Mouse (Mus musculus): Measurements from ENCODE around the gene 2310061I04Rik. TPM values are rescaled to one million over a fixed set of nuclear protein-coding genes. Genes with fewer than 3 reads are reported as not detected.
A peak's percentile ranks its signal among the peaks of the same experiment; 100 is the strongest.

2310061I04Rik gene
- polyA plus RNA-seq, 1 experiment, result 29.0 TPM

DNA sequence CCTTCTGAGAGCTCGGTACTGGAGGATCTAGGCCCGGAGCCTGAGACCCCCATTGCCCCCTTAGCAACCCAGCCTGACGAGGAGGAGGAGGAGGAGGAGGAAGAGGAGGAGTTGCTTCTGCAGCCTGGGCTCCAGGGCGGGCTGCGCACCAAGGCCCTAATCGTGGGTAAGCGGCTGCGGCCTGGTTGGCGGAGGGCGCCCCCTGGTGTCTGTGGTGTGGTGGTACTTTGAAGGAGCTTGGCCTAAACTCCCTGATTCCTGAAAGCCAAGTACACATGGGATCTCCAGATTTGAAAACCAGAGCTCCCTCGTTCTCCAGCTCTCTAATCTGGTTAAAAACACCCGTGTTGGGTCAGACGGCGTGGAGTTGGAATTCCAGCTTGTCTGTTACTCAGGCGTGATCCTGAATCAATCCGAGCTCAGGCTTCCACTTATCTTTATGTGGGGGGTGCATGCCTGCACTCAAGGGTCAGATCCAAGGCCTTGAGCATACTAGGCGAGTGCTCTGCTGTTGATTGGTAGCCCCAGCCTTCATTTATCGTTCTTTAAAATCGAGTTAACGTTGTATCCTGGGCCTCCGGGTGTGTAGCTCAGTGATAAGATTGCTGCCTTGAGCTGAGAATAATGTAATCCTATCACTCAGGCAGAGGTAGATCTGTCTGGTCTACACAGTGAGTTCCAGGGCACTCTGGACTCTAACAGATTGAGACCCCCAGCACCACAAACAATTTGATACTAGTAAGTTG is 23.3 kb downstream of the 2310061I04Rik start:
- H3K4me1 ChIP-seq (ENCODE audit: control insufficient read depth, insufficient read depth, low read length), result peaks cover 12% of the 10 kb centered on the region
- peak overlapping the region; percentile 22 for H3K4me3 ChIP-seq (ENCODE audit: insufficient read depth, low read length)
- H3K27ac ChIP-seq (ENCODE audit: insufficient read depth, low read length), result peak overlapping the region; percentile 58
- no peak for TF ChIP-seq POLR2A (IDR thresholded peaks at IDR 0.05; ENCODE audit: low read depth, low read length)
- TF ChIP-seq CTCF (IDR thresholded peaks at IDR 0.05; ENCODE audit: borderline replicate concordance, insufficient read depth, low read length), result peak; percentile 86

DNA sequence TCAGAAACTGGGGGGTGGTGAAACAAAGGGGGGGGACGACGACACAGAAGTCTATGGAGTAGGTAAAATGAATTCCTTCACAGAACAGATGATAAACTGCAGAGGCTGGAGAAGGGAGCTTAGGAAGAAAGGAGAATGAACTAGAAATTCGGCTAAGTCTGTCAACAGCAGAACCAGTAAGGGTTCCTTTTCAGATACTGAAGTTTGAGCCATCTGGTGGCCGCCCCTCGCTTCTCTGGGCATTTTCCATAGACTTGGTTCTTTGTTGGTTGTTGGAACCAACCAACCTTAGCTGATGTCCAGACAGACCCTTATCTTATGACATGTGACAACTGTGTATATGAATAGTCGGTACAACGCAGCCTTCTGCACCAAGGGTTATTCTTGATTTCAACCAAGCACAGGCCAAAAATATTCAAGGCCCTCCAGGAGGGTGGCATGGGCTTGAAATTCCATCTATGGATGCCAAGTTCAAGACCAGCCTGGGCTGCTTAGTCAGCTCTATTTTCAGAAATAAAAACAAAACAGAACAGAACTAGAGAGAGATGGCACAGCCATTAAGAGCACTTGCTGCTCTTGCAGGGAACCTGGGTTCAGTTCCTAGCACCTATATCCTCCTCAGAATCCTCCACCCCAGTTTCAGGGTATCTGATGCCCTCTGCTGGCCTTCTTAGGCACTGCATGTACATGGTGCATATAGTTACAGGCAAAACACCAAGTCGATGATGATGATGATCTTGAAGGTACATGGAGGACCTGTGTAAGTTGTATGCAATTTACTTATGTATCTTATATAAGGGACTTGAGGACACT is 26.1 kb downstream of the 2310061I04Rik start:
- Histone ChIP-seq H3K4me1 (ENCODE audit: control insufficient read depth, insufficient read depth, low read length) (peaks cover 12% of the 10 kb centered on the region), H3K4me3 (ENCODE audit: insufficient read depth, low read length) (peak overlapping the region; percentile 24), H3K27ac (ENCODE audit: insufficient read depth, low read length) (peak overlapping the region; percentile 97)
- TF ChIP-seq CTCF (IDR thresholded peaks at IDR 0.05; ENCODE audit: borderline replicate concordance, insufficient read depth, low read length), result no peak
- peak; percentile 15; the same call in 1 of the 2 replicates for TF ChIP-seq POLR2A (IDR thresholded peaks at IDR 0.05; ENCODE audit: low read depth, low read length)

DNA sequence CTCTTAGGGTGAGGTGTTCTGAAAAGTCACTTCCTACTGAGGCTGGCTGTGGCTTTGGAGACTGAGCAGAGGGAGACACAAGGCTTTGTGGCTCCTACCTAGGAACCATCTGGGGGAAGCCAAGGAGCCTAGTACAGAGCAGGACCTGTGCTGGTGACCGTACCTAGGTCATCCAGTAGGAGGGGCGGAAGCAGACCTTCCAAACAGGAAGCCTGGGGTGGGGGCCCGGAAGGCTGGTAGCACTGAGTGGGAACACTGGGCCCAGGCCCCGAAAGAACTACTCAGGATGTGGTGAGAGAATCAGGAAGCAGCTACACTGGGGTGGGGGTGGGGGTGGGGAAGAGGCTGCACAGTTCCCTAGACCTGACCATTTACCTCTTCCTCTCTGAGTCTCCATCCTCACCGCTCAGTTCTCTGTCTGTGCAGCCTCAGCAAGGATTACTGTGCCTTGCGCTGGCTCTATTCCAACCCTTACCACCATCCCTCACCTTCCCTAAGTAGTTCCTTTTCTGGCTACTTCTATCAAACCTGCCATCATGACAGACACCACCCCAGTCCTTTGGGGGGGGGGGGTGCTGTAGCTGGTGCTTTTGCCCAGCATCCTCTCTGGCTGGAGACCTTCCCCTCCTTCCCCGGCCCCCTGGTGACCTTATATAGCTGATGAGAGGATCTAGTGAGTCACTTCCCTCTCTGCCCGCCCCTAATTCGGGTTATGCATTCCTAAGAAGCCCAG is 26.9 kb downstream of the 2310061I04Rik start:
- Histone ChIP-seq H3K4me1 (ENCODE audit: control insufficient read depth, insufficient read depth, low read length) (peaks cover 12% of the 10 kb centered on the region), H3K4me3 (ENCODE audit: insufficient read depth, low read length) (peak overlapping the region; percentile 95), H3K27ac (ENCODE audit: insufficient read depth, low read length) (peak overlapping the region; percentile 97)
- TF ChIP-seq POLR2A (IDR thresholded peaks at IDR 0.05; ENCODE audit: low read depth, low read length) (peak; percentile 49), CTCF (IDR thresholded peaks at IDR 0.05; ENCODE audit: borderline replicate concordance, insufficient read depth, low read length) (no peak)

DNA sequence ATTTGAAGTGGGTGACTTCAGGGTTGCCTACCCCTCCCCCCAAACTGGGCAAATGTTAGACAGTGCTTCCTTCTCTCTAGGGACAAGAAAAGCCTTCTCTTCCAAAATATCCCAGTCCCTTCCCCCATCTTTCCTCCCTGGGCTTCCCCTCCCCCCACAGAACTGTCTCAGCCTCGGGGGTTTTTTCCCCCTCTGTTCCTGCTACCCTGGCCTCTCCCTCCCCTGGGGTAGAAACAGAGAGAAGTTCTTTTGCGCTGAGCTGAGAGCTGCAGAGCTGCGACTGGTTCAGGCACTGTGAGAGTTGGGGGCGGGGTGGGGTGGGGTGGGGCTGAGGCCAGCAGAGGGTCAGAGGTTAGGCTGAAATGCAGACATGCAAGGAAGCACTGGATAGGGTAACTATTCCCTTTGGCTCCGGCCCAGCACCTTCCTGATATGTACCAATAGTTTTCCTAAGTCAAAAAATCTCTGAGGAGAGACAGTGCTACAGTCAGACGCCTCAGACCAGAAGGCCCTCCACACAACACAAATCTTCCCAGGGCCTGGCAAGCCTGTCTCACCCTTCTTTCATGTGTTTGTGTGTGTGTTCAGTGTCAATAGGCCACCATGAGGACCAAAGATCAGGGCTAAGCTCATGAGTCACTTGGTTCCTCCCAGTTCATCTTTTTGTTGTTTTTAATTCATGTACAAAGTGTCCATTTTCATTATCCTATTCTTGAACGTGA is 27.7 kb downstream of the 2310061I04Rik start:
- no peak; the same call in none of the 2 replicates for TF ChIP-seq POLR2A (IDR thresholded peaks at IDR 0.05; ENCODE audit: low read depth, low read length)
- TF ChIP-seq CTCF (IDR thresholded peaks at IDR 0.05; ENCODE audit: borderline replicate concordance, insufficient read depth, low read length), result no peak
- Histone ChIP-seq H3K27ac (ENCODE audit: insufficient read depth, low read length) (peak overlapping the region; percentile 97), H3K4me1 (ENCODE audit: control insufficient read depth, insufficient read depth, low read length) (peaks cover 17% of the 10 kb centered on the region), H3K4me3 (ENCODE audit: insufficient read depth, low read length) (peak overlapping the region; percentile 95)

DNA sequence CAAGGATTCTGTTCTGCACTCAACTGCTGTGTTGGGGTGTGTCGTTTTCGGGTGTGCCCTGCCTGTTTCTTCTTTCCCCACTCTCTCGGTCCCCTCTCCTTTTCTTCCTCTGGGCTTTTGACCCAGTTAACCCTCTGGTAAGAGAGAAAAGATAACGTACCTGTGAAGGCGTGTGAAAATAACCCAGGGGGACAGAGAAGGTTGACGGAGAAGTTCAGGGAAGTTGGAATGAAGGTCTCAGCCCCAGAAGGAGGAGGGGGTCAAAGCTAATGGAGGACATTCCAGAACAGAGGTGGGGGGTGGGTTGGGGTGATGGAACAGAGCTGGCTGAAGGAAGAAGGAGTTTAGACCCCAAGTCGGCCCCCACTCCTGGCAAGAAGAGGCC is 28.3 kb downstream of the 2310061I04Rik start:
- Histone ChIP-seq H3K4me1 (ENCODE audit: control insufficient read depth, insufficient read depth, low read length) (peaks cover 16% of the 10 kb centered on the region), H3K27ac (ENCODE audit: insufficient read depth, low read length) (peak overlapping the region; percentile 97), H3K4me3 (ENCODE audit: insufficient read depth, low read length) (peak overlapping the region; percentile 95)
- TF ChIP-seq CTCF (IDR thresholded peaks at IDR 0.05; ENCODE audit: borderline replicate concordance, insufficient read depth, low read length) (no peak), POLR2A (IDR thresholded peaks at IDR 0.05; ENCODE audit: low read depth, low read length) (peak; percentile 37; the same call in 1 of the 2 replicates)

DNA sequence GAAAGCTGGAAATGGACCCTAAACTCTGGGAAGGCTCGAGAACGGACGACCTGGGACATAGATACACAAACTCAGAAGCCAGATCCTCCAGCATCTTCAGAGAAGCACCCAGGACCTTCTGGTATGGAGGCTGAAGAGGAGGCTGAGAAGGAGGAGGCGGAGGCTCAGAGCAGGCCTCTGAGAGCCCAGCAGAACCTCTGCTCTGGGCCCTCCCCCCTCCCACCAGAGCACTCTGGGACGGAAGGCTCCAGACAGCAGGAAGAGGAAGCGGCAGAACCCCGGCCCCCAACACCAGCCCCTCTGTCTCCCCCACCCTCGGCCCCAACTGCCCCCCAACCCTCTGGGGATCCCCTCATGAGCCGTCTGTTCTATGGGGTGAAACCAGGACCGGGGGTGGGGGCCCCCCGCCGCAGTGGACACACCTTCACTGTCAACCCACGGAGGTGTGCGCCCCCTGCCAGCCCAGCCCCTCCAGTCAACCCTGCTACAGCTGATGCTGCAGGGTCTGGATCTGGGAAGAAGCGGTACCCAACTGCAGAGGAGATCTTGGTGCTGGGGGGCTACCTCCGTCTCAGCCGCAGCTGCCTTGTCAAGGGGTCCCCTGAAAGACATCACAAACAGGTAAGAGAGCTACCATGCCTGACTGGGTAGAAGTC is 28.9 kb downstream of the 2310061I04Rik start:
- Histone ChIP-seq H3K4me1 (ENCODE audit: control insufficient read depth, insufficient read depth, low read length) (peaks cover 11% of the 10 kb centered on the region), H3K4me3 (ENCODE audit: insufficient read depth, low read length) (peak overlapping the region; percentile 95), H3K27ac (ENCODE audit: insufficient read depth, low read length) (peak overlapping the region; percentile 99)
- peak; percentile 65 for TF ChIP-seq POLR2A (IDR thresholded peaks at IDR 0.05; ENCODE audit: low read depth, low read length)
- TF ChIP-seq CTCF (IDR thresholded peaks at IDR 0.05; ENCODE audit: borderline replicate concordance, insufficient read depth, low read length), result no peak

DNA sequence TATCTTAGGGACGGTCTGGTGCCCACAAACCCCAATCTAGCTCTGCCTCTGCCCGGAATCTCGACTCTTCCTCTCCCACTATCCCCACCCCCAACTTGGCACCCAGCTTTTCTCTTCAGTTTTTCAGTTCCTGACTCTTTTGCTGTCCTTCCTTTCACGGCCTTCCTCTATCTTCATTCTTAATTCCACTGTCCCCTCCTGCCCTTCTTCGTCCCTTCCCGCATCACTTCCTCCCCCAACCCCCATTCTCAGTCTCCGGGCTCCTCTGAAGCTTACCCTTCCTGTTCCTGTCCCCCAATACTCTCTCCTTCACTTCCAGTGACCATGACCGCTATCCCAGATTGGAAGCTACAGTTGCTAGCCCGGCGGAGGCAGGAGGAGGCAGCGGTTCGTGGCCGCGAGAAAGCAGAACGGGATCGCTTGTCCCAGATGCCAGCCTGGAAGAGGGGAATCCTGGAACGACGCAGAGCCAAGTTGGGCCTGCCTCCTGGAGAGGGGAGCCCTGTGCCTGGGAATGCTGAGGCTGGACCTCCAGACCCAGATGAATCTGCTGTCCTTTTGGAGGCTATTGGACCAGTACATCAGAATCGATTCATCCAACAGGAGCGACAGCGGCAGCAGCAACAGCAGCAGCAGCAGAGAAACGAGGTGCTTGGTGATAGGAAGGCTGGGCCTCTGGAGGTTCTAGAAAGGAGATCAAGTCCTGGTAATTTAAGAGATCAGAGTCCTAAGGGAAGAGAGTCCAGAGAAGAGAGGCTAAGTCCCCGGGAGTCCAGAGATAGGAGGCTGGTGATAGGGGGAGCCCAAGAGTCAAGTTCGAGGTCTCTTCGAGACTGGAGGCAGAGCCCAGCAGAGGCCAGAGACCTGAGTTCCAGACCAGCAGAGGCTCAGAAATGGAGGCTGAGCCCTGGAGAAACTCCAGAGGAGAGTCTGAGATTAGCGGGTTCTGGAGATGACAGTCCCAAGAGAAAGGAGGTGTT is 30.0 kb downstream of the 2310061I04Rik start:
- Histone ChIP-seq H3K4me1 (ENCODE audit: control insufficient read depth, insufficient read depth, low read length) (peaks cover 7% of the 10 kb centered on the region; the same call in 1 of the 2 replicates), H3K27ac (ENCODE audit: insufficient read depth, low read length) (peak overlapping the region; percentile 99), H3K4me3 (ENCODE audit: insufficient read depth, low read length) (peak overlapping the region; percentile 95)
- no peak for TF ChIP-seq CTCF (IDR thresholded peaks at IDR 0.05; ENCODE audit: borderline replicate concordance, insufficient read depth, low read length)
- 0 out of 2 replicates have a peak, but pooled peaks have one; percentile 11 for TF ChIP-seq POLR2A (IDR thresholded peaks at IDR 0.05; ENCODE audit: low read depth, low read length)
